Mouse (Mus musculus) thymus, postnatal 0 days (tissue): ENCODE measurements around the gene Gpr19. TPM values are rescaled to one million over a fixed set of nuclear protein-coding genes. Genes with fewer than 3 reads are reported as not detected.

ENCODE experiments used
- DNase-seq: peaks from one replicate; pipeline ENCODE4 v3.0.0-alpha.2; 2015; ENCODE audit warnings: low spot score
- polyA plus RNA-seq: library from polyadenylated mRNA; unstranded; fragments of >200 nt; fragmentation: Nextera tagmentation; extraction: Ambion mirVana; gene quantifications from 2 replicates; pipeline ENCODE4 v1.2.1, GENCODE M21; 2015

Gpr19 gene
- polyA plus RNA-seq, 1 experiment from 2014 or later = 11.8 TPM

DNA sequence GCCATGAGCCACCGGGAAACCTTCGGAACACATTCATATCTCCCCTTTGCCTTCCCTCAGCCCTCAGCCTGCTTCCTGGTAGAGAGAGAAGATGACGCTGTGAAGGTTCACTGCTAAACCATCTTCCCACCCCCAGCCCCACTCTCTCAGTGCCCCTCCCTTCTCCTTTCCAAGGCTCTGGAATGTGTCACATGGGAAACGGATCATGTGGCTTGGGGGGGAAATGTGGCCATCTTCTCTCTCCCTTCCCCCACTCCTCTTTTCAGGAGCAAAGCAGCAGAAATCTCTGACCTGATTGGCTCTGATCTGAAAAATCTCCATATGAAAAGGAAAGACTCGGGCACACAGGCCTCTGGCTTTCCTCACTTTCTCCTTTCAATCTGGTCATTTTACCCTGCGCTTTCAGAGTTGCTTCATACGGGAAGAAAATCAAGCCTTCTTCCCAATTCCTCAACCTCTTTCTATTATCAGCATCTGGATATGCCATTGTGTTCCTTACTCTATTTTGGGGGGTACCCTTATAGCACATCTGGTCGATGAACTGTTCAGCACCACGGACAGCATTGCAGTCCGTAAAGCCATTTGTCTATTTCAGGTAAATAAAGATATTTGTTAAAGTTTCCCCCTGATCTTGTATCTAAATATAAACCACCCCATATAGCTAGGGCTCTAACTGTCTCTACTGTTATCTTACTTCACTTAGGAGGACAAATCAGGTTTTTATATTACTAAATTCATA, 10.5 kb downstream of the Gpr19 start:
- peak; percentile 34 for DNase-seq

DNA sequence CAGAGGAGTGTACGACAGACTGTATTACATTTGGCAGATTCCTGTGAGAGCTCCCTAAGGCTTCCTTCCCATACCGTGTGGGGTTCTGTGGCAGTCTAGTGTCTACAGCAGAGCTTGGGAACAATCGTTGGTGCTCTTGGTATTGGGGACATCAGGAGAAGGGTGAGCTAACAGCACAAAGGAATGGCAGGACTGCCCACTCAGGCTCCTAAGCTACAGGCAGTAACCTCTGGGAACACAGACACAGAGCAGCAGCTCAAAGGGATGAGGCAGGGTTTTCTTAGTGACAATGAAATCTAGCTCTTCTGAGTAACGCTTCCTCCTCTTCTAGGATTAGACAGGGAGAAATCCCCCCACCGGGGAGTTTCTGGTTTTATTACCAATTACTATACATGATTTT, 11.4 kb downstream of the Gpr19 start:
- DNase-seq = no peak

DNA sequence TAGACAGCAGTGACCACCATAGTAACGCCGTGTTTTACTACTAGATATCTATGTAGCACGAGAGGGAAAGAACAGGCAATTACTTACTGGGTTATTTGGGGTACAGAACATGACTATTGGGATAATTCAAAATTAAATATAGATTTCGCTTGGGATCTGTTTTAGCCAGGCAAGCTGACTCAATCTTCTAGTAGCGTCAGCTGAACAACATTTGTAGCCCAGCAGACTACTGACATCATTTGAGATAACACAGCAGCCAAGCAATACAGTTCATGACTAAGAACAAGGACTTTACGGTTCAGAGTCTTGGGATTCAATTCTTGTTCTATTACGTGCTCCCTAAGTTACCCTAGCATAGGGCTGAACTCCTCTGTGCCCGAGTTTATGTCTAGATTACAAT, 11.9 kb downstream of the Gpr19 start:
- DNase-seq = no peak

DNA sequence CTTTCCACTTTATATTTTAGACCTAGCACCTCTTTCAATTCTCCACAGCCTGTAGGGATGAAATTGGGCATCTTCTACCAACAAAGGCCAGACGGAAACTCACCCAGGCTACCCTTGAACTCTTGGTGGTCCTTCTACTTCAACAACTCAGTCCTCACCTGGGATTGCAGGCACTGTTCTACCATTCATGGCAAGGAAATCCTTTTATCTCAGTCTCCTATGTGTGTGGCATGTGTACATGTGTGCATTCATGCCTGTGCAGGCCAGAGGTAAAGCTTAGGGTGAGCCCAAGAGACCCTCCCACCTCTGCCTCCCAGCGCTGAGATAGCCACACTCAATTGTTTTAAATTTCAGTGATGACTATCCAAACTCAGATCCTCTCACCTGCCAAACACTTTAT, 12.9 kb downstream of the Gpr19 start:
- no peak for DNase-seq

DNA sequence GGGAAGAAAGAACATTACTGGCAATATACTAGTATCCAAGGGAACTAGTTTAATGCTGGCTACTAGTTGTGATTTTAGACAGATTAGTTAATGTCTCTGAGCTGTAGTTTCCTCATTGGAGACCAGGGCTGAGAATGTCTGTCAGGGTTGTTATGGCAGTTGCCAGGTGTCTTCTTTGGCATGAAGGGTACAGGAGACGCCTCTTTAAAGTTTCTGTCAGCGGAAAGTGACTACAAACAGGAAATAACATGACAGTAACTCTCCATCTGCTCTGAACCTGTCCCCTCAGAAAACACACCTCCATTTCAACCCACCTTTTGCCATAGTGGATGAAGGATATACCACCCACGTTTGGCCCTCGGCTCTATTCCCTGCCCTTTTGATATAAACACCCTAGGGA, 14.7 kb downstream of the Gpr19 start:
- DNase-seq = peak; percentile 75

DNA sequence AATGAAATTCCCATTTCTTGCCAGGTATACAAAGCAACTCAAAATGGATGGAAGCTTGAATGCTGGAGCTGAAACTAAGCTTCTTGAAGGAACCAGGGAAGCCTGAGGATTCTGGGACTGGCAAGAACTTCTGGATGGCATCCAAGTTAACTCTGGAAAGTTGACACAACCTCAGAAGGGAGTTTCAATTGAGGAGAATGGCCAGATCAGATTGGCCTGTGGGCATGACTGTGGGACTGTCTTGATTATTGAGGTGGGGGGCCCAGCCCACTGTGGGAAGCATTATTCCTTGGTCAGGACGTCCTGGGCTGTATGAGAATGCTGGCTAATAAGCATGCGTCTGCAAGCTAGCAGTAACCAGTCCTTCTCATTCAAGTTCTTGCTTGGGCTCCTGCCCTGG, 18.3 kb downstream of the Gpr19 start:
- no peak for DNase-seq

DNA sequence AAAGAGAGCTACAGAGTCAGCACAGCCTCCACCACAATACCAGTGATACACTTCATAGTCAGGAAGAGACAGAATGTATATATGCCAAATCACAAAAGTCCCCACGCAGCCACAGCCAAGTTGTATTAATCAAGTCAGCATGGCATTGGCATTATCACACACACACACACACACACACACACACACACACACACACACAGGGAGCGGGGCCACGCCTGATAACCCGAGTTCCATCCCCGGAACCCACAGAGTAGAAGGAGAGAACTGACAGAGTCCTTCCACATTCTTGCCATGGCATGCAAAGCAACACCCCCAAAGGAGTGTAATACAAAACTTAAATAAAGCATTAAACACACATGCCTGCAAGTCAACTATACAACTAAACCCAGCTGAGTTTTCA, 18.8 kb downstream of the Gpr19 start:
- no peak for DNase-seq

DNA sequence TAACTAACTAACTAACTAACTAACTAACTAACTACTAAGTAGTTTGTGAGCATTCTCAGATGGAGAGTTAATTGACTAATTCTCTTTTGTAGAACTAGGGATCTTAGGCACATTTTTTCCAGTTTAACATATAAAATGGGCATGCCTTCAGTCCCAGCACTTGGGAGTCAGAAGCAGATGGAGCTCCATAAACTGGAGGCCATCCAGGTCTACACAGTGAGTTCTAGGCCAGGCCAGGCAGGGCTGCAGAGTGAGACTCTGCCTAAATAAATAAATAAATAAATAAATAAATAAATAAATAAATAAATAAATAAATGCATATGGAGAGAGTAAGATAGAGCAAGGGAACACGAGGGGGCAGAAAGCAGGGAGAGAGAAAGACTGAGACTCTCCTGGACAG, 20.5 kb downstream of the Gpr19 start:
- DNase-seq = no peak

DNA sequence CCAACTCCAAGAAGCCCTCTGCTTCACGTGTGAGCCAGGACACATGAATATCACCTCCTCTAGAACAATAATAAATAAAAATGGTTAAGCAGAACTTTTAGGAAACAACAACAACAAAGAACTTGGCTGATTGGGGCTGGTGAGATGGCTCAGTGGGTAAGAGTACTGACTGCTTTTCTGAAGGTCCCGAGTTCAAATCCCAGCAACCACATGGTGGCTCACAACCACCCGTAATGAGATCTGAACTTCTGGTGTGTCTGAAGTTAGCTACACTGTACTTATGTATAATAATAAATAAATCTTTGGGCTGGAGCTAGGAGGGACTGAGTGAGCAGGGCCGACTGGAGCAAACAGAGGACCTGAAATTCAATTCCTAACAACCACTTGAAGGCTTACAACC, 21.1 kb downstream of the Gpr19 start:
- DNase-seq = no peak

DNA sequence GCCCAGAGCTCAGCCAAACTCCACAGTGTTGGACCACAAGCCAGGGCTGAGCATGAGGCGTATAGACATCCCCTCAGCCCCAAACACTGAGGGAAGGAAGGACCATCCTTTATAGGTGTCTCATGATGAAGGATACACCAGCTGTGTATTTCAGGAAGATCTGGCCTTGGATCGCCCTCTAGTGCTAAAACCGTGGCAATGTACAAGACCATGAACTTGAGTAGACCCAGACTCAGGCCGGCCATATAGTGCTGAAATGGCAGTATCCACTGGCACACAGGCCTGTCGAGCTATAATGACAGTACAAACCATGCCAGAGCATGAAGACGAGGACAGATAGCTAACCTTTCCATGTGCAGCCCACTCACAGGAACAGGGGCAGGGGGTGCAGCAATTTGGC, 21.6 kb downstream of the Gpr19 start:
- DNase-seq = peak; percentile 47

DNA sequence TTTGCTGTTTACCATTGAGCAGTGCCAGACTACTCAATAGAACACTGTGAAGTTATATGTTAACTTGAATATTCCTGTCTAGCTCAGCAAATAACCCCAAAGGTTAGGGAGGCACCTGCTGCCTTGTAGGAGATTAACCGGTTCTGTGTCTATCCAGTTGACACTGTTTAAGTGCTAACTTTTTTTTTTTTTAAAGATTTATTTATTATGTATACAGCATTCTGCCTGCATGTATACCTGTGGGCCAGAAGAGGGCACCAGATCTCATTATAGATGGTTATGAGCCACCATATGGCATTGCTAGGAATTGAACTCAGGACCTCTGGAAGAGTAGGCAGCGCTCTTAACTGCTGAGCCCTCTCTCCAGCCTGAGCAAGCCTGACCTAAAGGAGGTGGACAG, 25.4 kb downstream of the Gpr19 start:
- peak; percentile 29 for DNase-seq

DNA sequence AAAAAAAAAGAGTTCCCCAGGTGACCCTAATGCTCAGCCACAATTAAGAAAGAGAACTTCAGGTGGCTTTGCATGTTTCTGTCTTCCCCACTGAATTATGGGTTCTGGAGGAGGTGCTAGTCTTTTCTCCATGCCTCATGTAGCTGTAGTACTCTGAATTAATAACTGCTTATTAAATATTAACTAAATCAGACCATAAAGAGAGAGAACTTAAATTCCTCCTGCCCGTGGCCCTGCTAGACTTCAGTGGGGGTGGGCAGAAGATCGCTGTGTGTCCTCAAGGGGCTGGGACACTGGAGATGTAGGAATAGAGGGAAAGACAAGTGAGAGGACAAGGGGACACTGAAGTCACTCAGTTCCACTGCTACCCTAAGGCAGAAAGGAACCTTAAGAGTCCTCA, 26.1 kb downstream of the Gpr19 start:
- no peak for DNase-seq

DNA sequence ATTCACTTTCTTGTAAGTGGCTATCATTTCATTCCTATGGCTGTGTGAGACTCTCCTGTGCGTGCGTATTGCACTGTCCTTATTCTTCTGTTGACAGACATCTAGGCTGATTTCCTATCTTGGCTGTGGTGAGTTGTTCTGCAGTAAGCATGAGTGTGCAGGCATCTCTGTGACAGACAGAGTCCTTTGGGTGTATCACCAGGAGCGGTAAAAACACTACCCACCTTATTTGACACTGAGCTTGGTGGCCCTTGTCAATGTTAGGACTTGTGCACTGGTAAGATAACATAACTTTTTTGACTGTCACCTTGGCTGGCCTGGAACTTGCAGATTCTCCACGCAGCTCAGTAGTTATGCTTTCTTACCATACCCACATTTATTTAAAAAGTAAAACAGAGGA, 27.5 kb downstream of the Gpr19 start:
- no peak for DNase-seq

DNA sequence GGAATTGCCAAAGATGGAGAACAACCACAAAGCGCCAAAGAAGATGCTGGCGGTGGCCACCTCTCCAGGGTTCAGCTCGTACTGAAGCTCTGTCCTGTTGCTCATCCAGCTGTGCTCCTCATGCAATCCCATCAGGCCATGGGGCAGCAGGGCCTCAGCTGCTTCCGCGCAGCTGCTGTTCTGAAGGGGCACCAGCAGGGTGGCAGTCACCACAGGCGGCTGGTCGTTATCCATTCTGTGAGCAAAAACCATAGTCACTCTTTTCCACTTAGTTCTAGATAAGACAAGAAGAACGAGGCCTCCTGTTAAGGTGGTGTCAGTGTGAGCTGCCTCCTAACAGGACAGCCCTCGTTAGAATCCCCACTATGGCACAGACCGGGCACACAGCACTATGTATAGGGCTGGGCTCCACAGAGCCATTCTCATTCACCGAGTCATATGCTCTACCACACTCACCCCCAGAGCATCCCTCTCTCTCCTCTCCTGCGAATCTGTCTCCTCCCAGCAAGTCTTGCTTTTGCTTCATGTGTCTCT, 28.1 kb downstream of the Gpr19 start:
- DNase-seq = no peak

DNA sequence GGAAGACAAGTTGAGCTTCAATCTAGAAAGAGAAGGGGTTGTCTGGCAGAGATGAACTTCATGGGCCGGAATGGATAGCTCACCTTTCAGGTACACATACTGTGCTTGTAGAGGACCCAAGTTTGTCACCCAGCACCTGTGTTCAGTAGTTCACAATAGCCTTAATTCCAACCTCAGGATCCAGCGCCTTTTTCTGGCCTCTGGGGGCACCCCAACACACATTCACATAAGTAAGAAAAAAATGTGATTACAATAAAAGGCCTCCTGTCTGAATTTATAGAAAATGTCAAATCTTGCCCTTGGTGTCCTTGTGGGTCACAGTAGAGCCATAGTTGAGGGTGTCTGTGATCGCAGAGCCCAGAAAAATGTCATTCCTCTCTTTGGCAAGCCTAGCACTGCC, 31.1 kb downstream of the Gpr19 start:
- no peak for DNase-seq

DNA sequence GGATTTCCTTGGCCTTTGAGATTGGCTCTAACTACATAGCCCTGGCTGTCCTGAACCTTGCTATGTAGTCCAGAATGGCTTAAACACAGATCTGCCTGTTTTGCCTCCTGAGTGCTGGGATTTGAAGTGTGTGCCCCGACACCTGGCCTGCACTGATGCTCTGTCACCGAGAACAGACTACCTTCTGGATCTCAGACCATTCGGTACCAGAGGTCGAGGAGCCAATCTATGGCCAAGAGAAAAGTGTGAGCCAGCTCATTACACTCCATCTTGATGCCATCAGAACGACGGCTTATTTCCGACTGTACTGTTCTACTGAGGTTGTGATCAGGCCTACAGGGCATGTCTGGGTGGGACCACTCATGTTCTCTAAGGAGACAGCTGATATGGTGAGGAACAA, 32.3 kb downstream of the Gpr19 start:
- DNase-seq = no peak

DNA sequence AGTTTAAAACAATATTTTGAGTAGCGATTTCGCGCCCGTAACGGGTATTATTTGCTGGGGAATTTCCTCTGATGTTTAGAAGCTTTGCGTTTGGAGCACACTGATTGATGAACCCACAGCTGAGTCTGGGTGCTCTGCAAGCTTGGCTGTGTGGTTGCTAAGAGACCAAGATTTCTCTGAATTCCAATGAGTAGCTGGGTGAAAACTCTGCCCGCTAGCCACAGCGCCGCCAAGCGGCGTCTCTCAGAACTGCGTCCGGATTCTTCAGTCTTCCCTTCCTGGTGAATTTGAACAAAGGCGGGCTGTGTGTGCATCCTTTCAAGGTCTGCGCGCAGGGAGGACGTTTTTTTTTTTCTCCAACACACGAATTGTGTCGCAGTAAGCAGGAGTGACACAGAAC, 35.2 kb downstream of the Gpr19 start:
- peak; percentile 92 for DNase-seq

DNA sequence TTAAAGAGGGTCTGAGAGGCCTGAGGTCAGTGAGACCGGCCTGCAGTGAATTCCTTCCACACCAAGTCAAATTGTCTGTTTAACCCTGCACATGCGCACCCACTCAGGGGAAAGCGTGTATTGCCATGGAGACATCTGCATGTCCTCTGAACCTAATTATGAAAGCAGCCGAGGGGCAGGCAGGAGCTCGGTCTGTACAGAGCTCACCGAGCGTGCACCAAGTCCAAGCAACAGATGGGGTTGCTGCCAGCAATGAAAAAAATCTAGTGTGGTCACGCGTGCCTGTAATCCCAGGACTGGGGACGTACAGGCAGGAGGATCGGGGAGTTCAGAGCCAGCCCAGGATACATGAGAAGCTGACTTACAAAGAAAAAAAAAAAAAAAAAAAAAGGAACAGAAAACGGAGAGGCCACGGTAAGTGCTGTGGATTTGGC, 35.7 kb downstream of the Gpr19 start:
- no peak for DNase-seq

DNA sequence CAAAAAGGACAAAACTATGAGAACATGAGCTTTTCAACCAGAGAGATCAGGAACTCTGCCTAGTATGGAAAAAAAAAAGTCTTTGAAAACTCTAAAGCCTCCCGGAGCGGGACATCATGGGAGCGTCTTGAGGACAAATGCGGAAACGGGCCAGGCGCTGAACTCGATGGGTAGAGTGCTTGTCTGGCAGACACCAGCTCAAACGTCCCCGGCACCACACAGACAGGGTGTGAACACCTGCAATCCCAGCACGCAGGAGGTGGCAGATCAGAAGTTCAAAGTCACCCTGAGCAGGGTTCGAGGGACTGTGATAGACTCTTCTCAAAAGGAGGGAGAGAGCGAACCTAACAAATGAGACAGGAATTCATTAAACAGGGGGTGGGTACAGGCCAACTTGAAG, 37.0 kb downstream of the Gpr19 start:
- DNase-seq = no peak

DNA sequence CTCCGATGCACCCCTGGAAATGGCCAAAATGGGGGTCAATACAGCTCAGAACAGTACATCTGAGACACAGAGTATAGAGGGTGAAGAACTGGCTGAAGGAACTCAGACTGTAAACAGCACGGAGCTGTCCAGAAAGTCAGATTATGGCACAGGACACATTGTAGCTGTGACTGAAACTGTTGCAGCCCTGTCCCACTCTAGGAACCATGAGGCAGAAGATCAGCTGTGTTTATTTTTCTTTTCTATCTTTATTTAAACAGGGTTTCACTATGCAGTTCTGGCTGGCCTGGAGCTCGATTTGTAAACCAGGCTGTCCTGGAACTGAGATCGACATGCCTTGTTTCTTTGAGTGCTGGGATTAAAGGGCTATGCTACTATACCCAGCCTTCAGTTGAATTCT, 38.1 kb downstream of the Gpr19 start:
- no peak for DNase-seq

DNA sequence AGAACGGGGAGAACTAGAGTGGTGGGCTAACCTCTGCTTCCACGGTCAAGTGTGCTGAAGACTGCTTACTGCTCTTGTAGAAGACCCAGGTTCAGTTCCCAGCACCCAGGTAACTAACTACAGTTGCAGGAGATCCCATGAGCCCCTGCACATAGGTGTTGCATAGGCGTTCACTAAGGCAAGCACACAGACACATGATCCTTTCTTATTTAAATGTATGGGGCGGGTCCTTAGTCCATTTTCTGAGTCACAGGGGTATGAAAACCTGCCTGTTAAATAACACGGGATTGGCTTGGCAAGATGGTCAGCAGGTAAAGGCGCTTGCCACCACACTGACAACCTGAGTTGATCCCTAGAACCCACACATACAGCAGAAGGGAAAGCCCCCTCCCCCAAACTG, 39.4 kb downstream of the Gpr19 start:
- no peak for DNase-seq

DNA sequence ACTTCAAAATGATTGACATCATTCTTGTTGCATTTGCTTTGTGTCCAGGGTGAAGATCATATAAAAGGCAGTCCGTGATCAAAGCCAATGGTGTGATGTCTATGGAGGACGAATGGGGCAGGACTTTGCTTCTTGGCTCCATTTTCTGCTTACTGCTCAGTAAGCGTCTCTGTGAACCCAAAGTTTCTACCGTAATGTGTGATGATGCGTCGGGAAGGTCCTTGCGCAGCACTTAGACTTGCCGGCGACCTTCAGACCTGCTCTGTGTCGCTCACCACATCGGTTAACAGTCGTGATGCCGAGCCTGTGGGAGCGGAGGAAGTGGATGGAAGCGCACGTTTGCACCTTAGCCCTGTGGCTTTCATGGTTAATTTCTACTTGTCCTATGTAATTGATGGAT, 42.5 kb downstream of the Gpr19 start:
- DNase-seq = no peak

DNA sequence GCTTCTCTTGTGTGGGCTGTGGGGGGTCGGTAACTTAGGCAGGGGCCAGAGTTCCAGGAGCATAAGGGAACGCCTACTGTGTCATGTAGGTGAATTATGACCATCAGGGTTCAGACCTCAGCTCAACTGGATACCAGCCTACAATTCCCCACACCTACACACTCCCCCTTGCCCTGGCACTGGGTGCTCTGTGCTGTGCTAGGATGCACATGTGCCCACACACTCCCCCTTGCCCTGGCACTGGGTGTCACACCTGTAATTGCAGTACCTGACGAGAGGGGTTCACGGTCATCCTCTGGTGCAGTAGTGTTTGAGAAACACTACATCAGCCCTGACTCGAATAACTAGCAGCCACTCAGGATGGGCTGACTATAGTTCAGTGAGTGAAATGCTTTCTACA, 43.6 kb downstream of the Gpr19 start:
- no peak for DNase-seq

DNA sequence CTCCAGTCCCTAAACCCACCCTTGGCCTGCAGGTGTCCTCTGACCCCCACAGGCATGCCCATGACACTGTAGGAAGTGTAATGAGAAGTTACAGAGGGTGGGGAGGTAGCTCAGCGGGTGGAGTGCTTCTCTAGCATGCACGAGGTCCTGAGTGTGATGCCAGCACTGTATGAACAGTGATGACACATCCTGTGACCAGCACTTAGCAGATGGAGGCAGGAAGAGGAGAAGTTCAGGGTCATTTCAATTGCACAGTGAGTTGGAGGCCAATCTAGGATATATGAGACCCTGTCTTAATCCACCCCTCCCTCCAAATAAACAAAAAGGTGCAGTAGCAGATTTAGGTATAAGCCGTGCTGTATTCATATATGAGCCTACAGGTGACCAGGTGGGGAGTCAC, 48.4 kb downstream of the Gpr19 start:
- no peak for DNase-seq
